Mouse (Mus musculus): ENCODE results near the gene Lrrc38.

- TF ChIP-seq POLR2A (IDR thresholded peaks at IDR 0.05; ENCODE audit: control insufficient read depth in 1 of 2, insufficient read depth in 1 of 2, low read depth in 1 of 2, low read length in 2 of 2, poor library complexity in 1 of 2) (no peak), MAX (IDR thresholded peaks at IDR 0.05; ENCODE audit: low read length) (no peak), EP300 (IDR thresholded peaks at IDR 0.05; ENCODE audit: low read depth in 1 of 2, low read length in 2 of 2) (no peak), CTCF (IDR thresholded peaks at IDR 0.05 in 2 of 3, conservative IDR thresholded peaks at IDR 0.05 in 1 of 3; ENCODE audit: control insufficient read depth in 1 of 3, insufficient read depth in 1 of 3, low read depth in 2 of 3, low read length in 3 of 3, poor library complexity in 1 of 3, severe bottlenecking in 1 of 3) (no peak)
These were observed 34.1 kb downstream of the Lrrc38 start for GRCm38 (mm10) chr4:143383646-143384045.

Data from MEL (cell line).